15 mouse cellular contexts compared by ENCODE assay signal in genomic region chr6:121093662-121094408, GRCm38 (mm10). TPM values are rescaled to one million over a fixed set of nuclear protein-coding genes. Genes with fewer than 3 reads are reported as not detected.
DNase-seq lines count a peak whose midpoint lies in the region; ATAC-seq lines count a peak whose summit lies in the region.
"Had no signal": no experiment of that assay in that cellular context is flagged by ENCODE, and none has a peak within 500 bp of the region (broad histone marks: within the 10 kb centered on the region; RNA-seq: fewer than 3 reads in every experiment).

No protein-coding gene starts in this region.

- H3K9me3 ChIP-seq in heart, embryonic 10.5 days = no peaks in the 10 kb centered on the region
- H3K9me3 ChIP-seq: limb, embryonic 10.5 days had no signal

- 66% methylated on average over 8 of the region's 8 CpGs for WGBS in heart, embryonic 10.5 days

- no peaks in the 10 kb centered on the region for H3K27me3 ChIP-seq in heart, embryonic 10.5 days (ENCODE audit: insufficient read depth, poor library complexity, severe bottlenecking)
- H3K27me3 ChIP-seq: Patski had no signal

- H3K27ac ChIP-seq in heart, embryonic 10.5 days = peak overlapping the region; percentile 18; the same call in 1 of the 2 replicates
- H3K27ac ChIP-seq: limb, embryonic 10.5 days had no signal

- DNase-seq in heart, embryonic 10.5 days (ENCODE audit: low spot score) = peak; percentile 88
- DNase-seq in heart, postnatal 4 days = no peak
- peak; percentile 64 for DNase-seq in spleen, adult 12 weeks (ENCODE audit: low spot score)
- no peak for DNase-seq in spleen, adult 18-20 months
- no peak for DNase-seq in thymus, postnatal 4 days
- no peak for DNase-seq in embryo, embryonic 11 days
- DNase-seq in ovary, postnatal 14 days (ENCODE audit: low spot score) = no peak
- DNase-seq: adrenal gland, postnatal 10 days; cerebellum, adult 9-11 months; retina, postnatal 1 day; thymus, adult 18-20 months had no signal

- H3K4me1 ChIP-seq in heart, embryonic 10.5 days = peaks cover 58% of the 10 kb centered on the region

- peak; percentile 62 for ATAC-seq in megakaryocyte, adult 5-6 weeks (ENCODE audit: poor library complexity, severe bottlenecking)
- ATAC-seq: inflammation-experienced regulatory T-cells, adult 6 months; Patski had no signal

- H3K36me3 ChIP-seq in heart, embryonic 10.5 days = peaks cover 30% of the 10 kb centered on the region

- no peak overlapping the region for H3K4me3 ChIP-seq in heart, embryonic 10.5 days
- H3K4me3 ChIP-seq: limb, embryonic 10.5 days had no signal

RNA-seq across cellular contexts. Expression of gene Mical3, which starts 37.0 kb away (rescaled TPM):
- polyA plus RNA-seq in heart, embryonic 10.5 days (2016; fragmentation: Nextera tagmentation; extraction: Ambion mirVana) = 25.8 and 37.3 TPM in 2 replicates
- total RNA-seq in heart, postnatal 4 days (2021) = 100 to 1,000 TPM; 201 to 216 TPM
- total RNA-seq in megakaryocyte, adult 5-6 weeks (2015) = 4.3 and 7.7 TPM in 2 replicates
- total RNA-seq in megakaryocyte, adult 5-6 weeks (2017) = 2.4 TPM in 2 replicates

Comparison
In these comparisons a context has a peak if more than half of its experiments do, and no peak if none do; other contexts are left out.
1. DNase-seq: peak in heart, embryonic 10.5 days (single experiment) and spleen, adult 12 weeks (single experiment); none in heart, postnatal 4 days (single experiment), spleen, adult 18-20 months (0 of 2), thymus, postnatal 4 days (single experiment), embryo, embryonic 11 days (single experiment) and ovary, postnatal 14 days (single experiment).
2. RNA of gene Mical3, which starts 37.0 kb away (total RNA-seq): 201 to 216 TPM in heart, postnatal 4 days; 2.4 to 7.7 TPM in megakaryocyte, adult 5-6 weeks; every median in the first group is over 10 times any median in the second.